8 mouse cellular contexts compared by ENCODE assay signal in genomic region chr19:25395035-25395434, GRCm38 (mm10).
A peak's percentile ranks its signal among the peaks of the same experiment; 100 is the strongest.
DNase-seq lines count a peak whose midpoint lies in the region; ATAC-seq lines count a peak whose summit lies in the region.

No protein-coding gene starts in this region.

- H3K4me2 ChIP-seq in embryonic facial prominence, embryonic 14.5 days (ENCODE audit: low read depth, low read length) = peak overlapping the region; percentile 36
- H3K4me2 ChIP-seq in heart, embryonic 15.5 days = peak overlapping the region; percentile 57
- peak overlapping the region; percentile 29 for H3K4me2 ChIP-seq in midbrain, embryonic 12.5 days (replicated peaks)

- WGBS in embryonic facial prominence, embryonic 14.5 days = 6% methylated on average over 10 of the region's 10 CpGs
- WGBS in heart, embryonic 15.5 days = 16% methylated on average over 10 of the region's 10 CpGs
- 11% methylated on average over 10 of the region's 10 CpGs for WGBS in midbrain, embryonic 12.5 days

- no peaks in the 10 kb centered on the region for H3K27me3 ChIP-seq in embryonic facial prominence, embryonic 14.5 days (replicated peaks; ENCODE audit: control insufficient read depth, insufficient read depth, low read length)
- H3K27me3 ChIP-seq in heart, embryonic 15.5 days = no peaks in the 10 kb centered on the region
- H3K27me3 ChIP-seq in midbrain, embryonic 12.5 days = peaks cover 23% of the 10 kb centered on the region

- DNase-seq in kidney, adult 9 months = peak; percentile 61
- no peak for DNase-seq in kidney, adult 18-20 months
- DNase-seq in embryonic facial prominence, embryonic 14.5 days (ENCODE audit: low spot score) = peak; percentile 89
- peak; percentile 54 to 71 for DNase-seq in kidney, postnatal 36 days
- no peak for DNase-seq in urinary bladder, postnatal 4 days (ENCODE audit: low spot score in 2 of 2)
- no peak for DNase-seq in adipocyte (ENCODE audit: low spot score)

- 0 out of 2 replicates have a peak overlapping the region, but pooled peaks have one; percentile 10 for H3K9ac ChIP-seq in embryonic facial prominence, embryonic 14.5 days (ENCODE audit: low read depth, low read length)
- H3K9ac ChIP-seq in heart, embryonic 15.5 days = no peak overlapping the region; the same call in 1 of the 2 replicates
- no peak overlapping the region for H3K9ac ChIP-seq in midbrain, embryonic 12.5 days (replicated peaks)

- peak overlapping the region; percentile 72 for H3K27ac ChIP-seq in embryonic facial prominence, embryonic 14.5 days (replicated peaks; ENCODE audit: low read depth, low read length)
- peak overlapping the region; percentile 91 for H3K27ac ChIP-seq in heart, embryonic 15.5 days
- H3K27ac ChIP-seq in midbrain, embryonic 12.5 days (replicated peaks) = peak overlapping the region; percentile 66

- H3K36me3 ChIP-seq in embryonic facial prominence, embryonic 14.5 days (ENCODE audit: control insufficient read depth, insufficient read depth, low read length) = no peaks in the 10 kb centered on the region
- H3K36me3 ChIP-seq in heart, embryonic 15.5 days = no peaks in the 10 kb centered on the region
- H3K36me3 ChIP-seq in midbrain, embryonic 12.5 days = no peaks in the 10 kb centered on the region

- peak; percentile 59 for ATAC-seq in embryonic facial prominence, embryonic 14.5 days (ENCODE audit: low read depth)
- ATAC-seq in heart, embryonic 15.5 days (replicated peaks; ENCODE audit: insufficient number of reproducible peaks, insufficient read depth, low FRiP score, low read depth) = peak; percentile 78
- ATAC-seq in midbrain, embryonic 12.5 days (ENCODE audit: low FRiP score, low read depth) = peak; percentile 90

- 0 out of 2 replicates have a peak overlapping the region, but pooled peaks have one; percentile 3 for H3K4me3 ChIP-seq in embryonic facial prominence, embryonic 14.5 days (ENCODE audit: low read depth, low read length)
- peak overlapping the region; percentile 18 for H3K4me3 ChIP-seq in heart, embryonic 15.5 days
- no peak overlapping the region for H3K4me3 ChIP-seq in midbrain, embryonic 12.5 days

- peaks cover 14% of the 10 kb centered on the region for H3K4me1 ChIP-seq in embryonic facial prominence, embryonic 14.5 days (ENCODE audit: control insufficient read depth, insufficient read depth, low read length)
- H3K4me1 ChIP-seq in heart, embryonic 15.5 days (replicated peaks) = peaks cover 38% of the 10 kb centered on the region
- H3K4me1 ChIP-seq in midbrain, embryonic 12.5 days = peaks cover 19% of the 10 kb centered on the region

- H3K9me3 ChIP-seq in embryonic facial prominence, embryonic 14.5 days (ENCODE audit: control insufficient read depth, low read length) = no peaks in the 10 kb centered on the region
- H3K9me3 ChIP-seq in heart, embryonic 15.5 days (replicated peaks) = no peaks in the 10 kb centered on the region
- no peaks in the 10 kb centered on the region for H3K9me3 ChIP-seq in midbrain, embryonic 12.5 days

Comparison
In these comparisons a context has a peak if more than half of its experiments do, and no peak if none do; other contexts are left out.
1. DNase-seq: peak in kidney, adult 9 months (single experiment), embryonic facial prominence, embryonic 14.5 days (single experiment) and kidney, postnatal 36 days (2 of 2); none in kidney, adult 18-20 months (single experiment), urinary bladder, postnatal 4 days (0 of 2) and adipocyte (single experiment).
2. Peak in every context shown above with its lines, with median percentiles within 50 percentile points of each other: ATAC-seq, H3K27ac ChIP-seq and H3K4me2 ChIP-seq.